In the genomic region with DNA sequence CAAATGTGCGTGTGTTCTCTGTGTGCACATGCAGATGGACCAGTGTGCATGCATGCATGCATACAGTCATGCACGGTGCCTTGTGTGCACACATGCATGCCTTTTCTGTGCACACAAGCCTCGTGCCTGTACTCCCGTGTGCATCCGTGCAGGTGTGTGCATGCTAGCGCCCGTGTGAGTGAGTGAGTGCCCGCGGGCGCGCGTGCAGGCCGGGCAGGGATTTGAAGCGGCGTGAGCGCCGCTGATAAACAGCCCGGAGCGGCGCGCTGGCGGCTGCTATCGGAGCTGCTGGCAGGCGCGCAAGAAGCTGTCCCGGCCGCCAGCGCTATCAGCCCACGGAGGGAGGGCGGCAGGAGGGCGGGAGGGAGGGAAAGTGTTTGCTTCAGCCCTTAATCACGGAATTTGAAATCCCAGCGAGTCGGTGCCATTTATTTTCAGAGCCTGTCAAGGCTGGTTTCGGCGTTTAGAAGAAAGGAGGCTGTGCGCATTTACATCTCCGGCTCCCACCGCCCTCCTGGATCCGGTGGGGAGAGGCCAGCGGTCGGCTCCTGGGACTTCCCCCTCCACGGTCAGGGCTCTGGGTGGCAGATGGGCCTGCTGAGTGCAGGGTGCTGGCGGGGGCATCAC, we compare ENCODE assay signal across 8 mouse cellular contexts.
A peak's percentile ranks its signal among the peaks of the same experiment; 100 is the strongest.
DNase-seq lines count a peak whose midpoint lies in the region; ATAC-seq and TF ChIP-seq lines count a peak whose summit lies in the region.

No protein-coding gene starts in this region.

- H3K9me3 ChIP-seq in intestine, postnatal 0 days (ENCODE audit: control insufficient read depth) = 0 out of 2 replicates have a peak, but pooled peaks cover 5% of the 10 kb centered on the region
- H3K9me3 ChIP-seq in limb, embryonic 10.5 days (replicated peaks) = peaks cover 4% of the 10 kb centered on the region
- no peaks in the 10 kb centered on the region; the same call in 1 of the 2 replicates for H3K9me3 ChIP-seq in midbrain, embryonic 11.5 days (ENCODE audit: control insufficient read depth, low read length)

- peaks cover 8% of the 10 kb centered on the region for H3K4me1 ChIP-seq in cortical plate, adult 2 months (ENCODE audit: control insufficient read depth, insufficient read depth, low read length)
- no peaks in the 10 kb centered on the region; the same call in 1 of the 2 replicates for H3K4me1 ChIP-seq in intestine, postnatal 0 days (replicated peaks; ENCODE audit: control insufficient read depth, insufficient read depth, low read length)
- peaks cover 33% of the 10 kb centered on the region for H3K4me1 ChIP-seq in limb, embryonic 10.5 days
- peaks cover 21% of the 10 kb centered on the region for H3K4me1 ChIP-seq in midbrain, embryonic 11.5 days (ENCODE audit: control insufficient read depth, insufficient read depth, low read length)

- H3K4me2 ChIP-seq in intestine, postnatal 0 days (replicated peaks; ENCODE audit: low read depth) = peak overlapping the region; percentile 59
- H3K4me2 ChIP-seq in midbrain, embryonic 11.5 days = peak overlapping the region; percentile 65

- peak overlapping the region; percentile 97 for H3K27ac ChIP-seq in cortical plate, adult 2 months (ENCODE audit: insufficient read depth, low read length)
- peak overlapping the region; percentile 41; the same call in 1 of the 2 replicates for H3K27ac ChIP-seq in intestine, postnatal 0 days (ENCODE audit: low read depth, low read length)
- peak overlapping the region; percentile 86 for H3K27ac ChIP-seq in limb, embryonic 10.5 days
- peak overlapping the region; percentile 83 for H3K27ac ChIP-seq in midbrain, embryonic 11.5 days (ENCODE audit: low read depth, low read length)

- TF ChIP-seq CTCF in cortical plate, adult 2 months (IDR thresholded peaks at IDR 0.05; ENCODE audit: extremely low read depth, insufficient read depth, low read length) = no peak
- TF ChIP-seq CTCF in intestine, postnatal 0 days (IDR thresholded peaks at IDR 0.05; ENCODE audit: low read depth) = peak; percentile 27; the same call in 1 of the 2 replicates

- H3K9ac ChIP-seq in intestine, postnatal 0 days (ENCODE audit: low read depth, low read length) = peak overlapping the region; percentile 37; the same call in 1 of the 2 replicates
- peak overlapping the region; percentile 69 for H3K9ac ChIP-seq in midbrain, embryonic 11.5 days (ENCODE audit: low read length)

- peak; percentile 46 for ATAC-seq in granulocyte monocyte progenitor cell, adult 5-6 weeks (replicated peaks; ENCODE audit: poor library complexity, severe bottlenecking)
- ATAC-seq in intestine, postnatal 0 days = no peak
- peak; percentile 69 for ATAC-seq in midbrain, embryonic 11.5 days (ENCODE audit: low FRiP score)

- H3K4me3 ChIP-seq in cortical plate, adult 2 months (ENCODE audit: insufficient read depth, low read length) = peak overlapping the region; percentile 25
- peak overlapping the region; percentile 17; the same call in 1 of the 2 replicates for H3K4me3 ChIP-seq in intestine, postnatal 0 days (ENCODE audit: low read depth, low read length)
- H3K4me3 ChIP-seq in limb, embryonic 10.5 days = peak overlapping the region; percentile 55
- peak overlapping the region; percentile 32 for H3K4me3 ChIP-seq in midbrain, embryonic 11.5 days (ENCODE audit: low read depth, low read length)

- TF ChIP-seq POLR2A in cortical plate, adult 2 months (IDR thresholded peaks at IDR 0.05; ENCODE audit: extremely low read depth, insufficient read depth, low read length) = no peak

- WGBS in intestine, postnatal 0 days = under 1% methylated on average over 44 of the region's 44 CpGs
- WGBS in limb, embryonic 10.5 days = under 1% methylated on average over 44 of the region's 44 CpGs
- under 1% methylated on average over 43 of the region's 44 CpGs for WGBS in midbrain, embryonic 11.5 days

- peaks cover 5% of the 10 kb centered on the region for H3K27me3 ChIP-seq in intestine, postnatal 0 days (replicated peaks; ENCODE audit: control insufficient read depth, insufficient read depth, low read length)
- peaks cover 15% of the 10 kb centered on the region for H3K27me3 ChIP-seq in limb, embryonic 10.5 days (ENCODE audit: low read depth, poor library complexity, severe bottlenecking)
- no peaks in the 10 kb centered on the region for H3K27me3 ChIP-seq in midbrain, embryonic 11.5 days (ENCODE audit: control insufficient read depth, insufficient read depth, low read length)
- H3K27me3 ChIP-seq in splenic B cell, adult 2 months (ENCODE audit: control insufficient read depth, insufficient read depth, low read length, poor library complexity, severe bottlenecking) = no peaks in the 10 kb centered on the region

- no peaks in the 10 kb centered on the region for H3K36me3 ChIP-seq in intestine, postnatal 0 days (ENCODE audit: control insufficient read depth, insufficient read depth)
- H3K36me3 ChIP-seq in limb, embryonic 10.5 days = no peaks in the 10 kb centered on the region; the same call in 1 of the 2 replicates
- H3K36me3 ChIP-seq in midbrain, embryonic 11.5 days (ENCODE audit: control insufficient read depth, insufficient read depth, low read length) = no peaks in the 10 kb centered on the region
- no peaks in the 10 kb centered on the region for H3K36me3 ChIP-seq in splenic B cell, adult 2 months (ENCODE audit: control insufficient read depth, insufficient read depth, low read length, poor library complexity, severe bottlenecking)

- peak; percentile 58 to 66 for DNase-seq in adrenal gland, adult 18-20 months (ENCODE audit: low spot score in 2 of 2)
- no peak for DNase-seq in adrenal gland, adult 8-10 months
- DNase-seq in limb, embryonic 10.5 days (ENCODE audit: low spot score) = peak; percentile 77
- peak; percentile 92 for DNase-seq in midbrain, embryonic 11.5 days (ENCODE audit: low spot score, missing footprints)
- peak; percentile 31 for DNase-seq in splenic B cell, adult 2 months (ENCODE audit: low read depth, low spot score)

Comparison
In these comparisons a context has a peak if more than half of its experiments do, and no peak if none do; other contexts are left out.
1. H3K27ac ChIP-seq: peak in every context shown above with its lines; median percentile 97 in cortical plate, adult 2 months; 86 in limb, embryonic 10.5 days; 83 in midbrain, embryonic 11.5 days; 41 in intestine, postnatal 0 days.